Comparison of ENCODE assay signal across 9 mouse cellular contexts in the genomic region with DNA sequence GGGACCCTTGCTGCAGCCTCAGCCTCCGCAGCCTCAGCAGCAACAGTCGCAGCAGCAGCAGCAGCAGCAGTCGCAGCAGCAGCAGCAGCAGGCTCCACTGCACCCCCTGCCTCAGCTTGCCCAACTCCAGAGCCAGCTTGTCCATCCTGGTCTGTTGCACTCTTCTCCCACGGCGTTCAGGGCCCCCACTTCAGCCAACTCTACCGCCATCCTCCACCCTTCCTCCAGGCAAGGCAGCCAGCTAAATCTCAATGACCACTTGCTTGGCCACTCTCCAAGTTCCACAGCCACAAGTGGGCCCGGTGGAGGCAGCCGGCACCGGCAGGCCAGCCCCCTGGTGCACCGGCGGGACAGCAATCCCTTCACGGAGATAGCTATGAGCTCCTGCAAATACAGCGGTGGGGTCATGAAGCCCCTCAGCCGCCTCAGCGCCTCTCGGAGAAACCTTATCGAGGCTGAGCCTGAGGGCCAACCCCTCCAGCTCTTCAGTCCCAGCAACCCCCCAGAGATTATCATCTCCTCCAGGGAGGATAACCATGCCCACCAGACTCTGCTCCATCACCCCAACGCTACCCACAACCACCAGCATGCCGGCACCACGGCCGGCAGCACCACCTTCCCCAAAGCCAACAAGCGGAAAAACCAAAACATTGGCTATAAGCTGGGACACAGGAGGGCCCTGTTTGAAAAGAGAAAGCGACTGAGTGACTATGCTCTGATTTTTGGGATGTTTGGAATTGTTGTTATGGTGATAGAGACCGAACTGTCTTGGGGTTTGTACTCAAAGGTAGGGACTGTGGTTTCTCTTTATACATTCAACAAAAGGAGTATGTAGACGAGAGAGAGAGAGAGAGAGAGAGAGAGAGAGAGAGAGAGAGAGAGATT. TPM values are rescaled to one million over a fixed set of nuclear protein-coding genes. Genes with fewer than 3 reads are reported as not detected.
A peak's percentile ranks its signal among the peaks of the same experiment; 100 is the strongest.
DNase-seq lines count a peak whose midpoint lies in the region; ATAC-seq lines count a peak whose summit lies in the region.
"Had no signal": no experiment of that assay in that cellular context is flagged by ENCODE, and none has a peak within 500 bp of the region (broad histone marks: within the 10 kb centered on the region; RNA-seq: fewer than 3 reads in every experiment).

No protein-coding gene starts in this region.

- intact Hi-C loops in left cerebral cortex, postnatal 14 days (cut with DNase I) = loop anchor here (5.0 kb wide), 1 partner anchor 86 kb away; no protein-coding TSS in a partner anchor
- intact Hi-C loops in left cerebral cortex, postnatal 36 days (cut with DNase I) = loop anchor here (5.0 kb wide), 1 partner anchor 71 kb away; no protein-coding TSS in a partner anchor

- peaks cover 37% of the 10 kb centered on the region for H3K4me1 ChIP-seq in forebrain, embryonic 12.5 days
- peaks cover 9% of the 10 kb centered on the region for H3K4me1 ChIP-seq in hindbrain, embryonic 11.5 days (replicated peaks; ENCODE audit: control insufficient read depth, insufficient read depth, low read length)
- peaks cover 40% of the 10 kb centered on the region for H3K4me1 ChIP-seq in stomach, embryonic 15.5 days

- DNase-seq in left cerebral cortex, postnatal 14 days (ENCODE audit: low spot score in 2 of 2) = peak; percentile 39 to 44
- DNase-seq in left cerebral cortex, postnatal 36 days (ENCODE audit: low spot score in 2 of 2) = no peak
- peak; percentile 44 for DNase-seq in hindbrain, embryonic 11.5 days (ENCODE audit: low spot score)
- DNase-seq in layer of hippocampus, postnatal 10 days (ENCODE audit: low spot score in 2 of 2) = peak; percentile 60 to 69
- peak; percentile 78 for DNase-seq in lung, postnatal 36 days
- no peak for DNase-seq in urinary bladder, adult 18-20 months (ENCODE audit: low spot score in 2 of 2)

- H3K9me3 ChIP-seq in forebrain, embryonic 12.5 days = peaks cover 9% of the 10 kb centered on the region
- no peaks in the 10 kb centered on the region; the same call in 1 of the 2 replicates for H3K9me3 ChIP-seq in hindbrain, embryonic 11.5 days (ENCODE audit: control insufficient read depth, low read length)
- H3K9me3 ChIP-seq in stomach, embryonic 15.5 days = no peaks in the 10 kb centered on the region

- H3K27ac ChIP-seq in forebrain, embryonic 12.5 days = peak overlapping the region; percentile 56; the same call in 1 of the 2 replicates
- no peak overlapping the region for H3K27ac ChIP-seq in hindbrain, embryonic 11.5 days (ENCODE audit: low read depth, low read length)
- 0 out of 2 replicates have a peak overlapping the region, but pooled peaks have one; percentile 26 for H3K27ac ChIP-seq in stomach, embryonic 15.5 days

- ATAC-seq in forebrain, embryonic 12.5 days (ENCODE audit: low FRiP score) = peak; percentile 18
- no peak; the same call in 1 of the 2 replicates for ATAC-seq in hindbrain, embryonic 11.5 days (ENCODE audit: low FRiP score)
- no peak for ATAC-seq in stomach, embryonic 15.5 days (ENCODE audit: insufficient read depth, low FRiP score, low read depth)

- H3K27me3 ChIP-seq in forebrain, embryonic 12.5 days = peaks cover 45% of the 10 kb centered on the region
- H3K27me3 ChIP-seq in hindbrain, embryonic 11.5 days (ENCODE audit: control insufficient read depth, insufficient read depth, low read length) = peaks cover 12% of the 10 kb centered on the region
- H3K27me3 ChIP-seq in stomach, embryonic 15.5 days (replicated peaks) = 0 out of 2 replicates have a peak, but pooled peaks cover 3% of the 10 kb centered on the region

- 2% methylated on average over 25 of the region's 25 CpGs for WGBS in forebrain, embryonic 12.5 days
- WGBS in hindbrain, embryonic 11.5 days = 5% methylated on average over 25 of the region's 25 CpGs
- WGBS in stomach, embryonic 15.5 days = 3% methylated on average over 25 of the region's 25 CpGs

- H3K4me2 ChIP-seq in forebrain, embryonic 12.5 days = peak overlapping the region; percentile 98
- H3K4me2 ChIP-seq in hindbrain, embryonic 11.5 days (replicated peaks; ENCODE audit: low read depth, low read length) = peak overlapping the region; percentile 81
- H3K4me2 ChIP-seq in stomach, embryonic 15.5 days = peak overlapping the region; percentile 84

- no peaks in the 10 kb centered on the region for H3K36me3 ChIP-seq in forebrain, embryonic 12.5 days (replicated peaks)
- H3K36me3 ChIP-seq in hindbrain, embryonic 11.5 days (ENCODE audit: control insufficient read depth, insufficient read depth, low read length) = no peaks in the 10 kb centered on the region
- no peaks in the 10 kb centered on the region for H3K36me3 ChIP-seq in stomach, embryonic 15.5 days

- peak overlapping the region; percentile 68 for H3K9ac ChIP-seq in forebrain, embryonic 12.5 days
- H3K9ac ChIP-seq in hindbrain, embryonic 11.5 days (ENCODE audit: low read depth, low read length) = peak overlapping the region; percentile 40
- peak overlapping the region; percentile 8 for H3K9ac ChIP-seq in stomach, embryonic 15.5 days

- peak overlapping the region; percentile 46 for H3K4me3 ChIP-seq in forebrain, embryonic 12.5 days (replicated peaks)
- peak overlapping the region; percentile 37 for H3K4me3 ChIP-seq in hindbrain, embryonic 11.5 days (ENCODE audit: low read depth, low read length)
- H3K4me3 ChIP-seq in stomach, embryonic 15.5 days (replicated peaks) = peak overlapping the region; percentile 43

RNA-seq across cellular contexts. Expression of a gene that starts 0.9 kb away (rescaled TPM):
- 10 to 100 TPM; 21.7 to 22.3 TPM for total RNA-seq in left cerebral cortex, postnatal 14 days (2021)
- 10 to 100 TPM; 16.4 to 23.5 TPM for total RNA-seq in left cerebral cortex, postnatal 36 days (2021)
- polyA plus RNA-seq in forebrain, embryonic 12.5 days (2016; fragmentation: Nextera tagmentation; extraction: Ambion mirVana) = 2.0 and 2.3 TPM in 2 replicates
- 1.5 and 2.9 TPM in 2 replicates for polyA plus RNA-seq in hindbrain, embryonic 11.5 days (2014; fragmentation: Nextera tagmentation; extraction: Ambion mirVana)
- 10 to 100 TPM; 28.5 to 30.3 TPM for total RNA-seq in layer of hippocampus, postnatal 10 days (2021)
- polyA plus RNA-seq in stomach, embryonic 15.5 days (2015; fragmentation: Nextera tagmentation; extraction: Ambion mirVana) = 4.5 and 5.4 TPM in 2 replicates
- total RNA-seq: MEL had no signal

Comparison
In these comparisons a context has a peak if more than half of its experiments do, and no peak if none do; other contexts are left out.
1. DNase-seq: peak in left cerebral cortex, postnatal 14 days (2 of 2), hindbrain, embryonic 11.5 days (single experiment), layer of hippocampus, postnatal 10 days (2 of 2) and lung, postnatal 36 days (single experiment); none in left cerebral cortex, postnatal 36 days (0 of 2) and urinary bladder, adult 18-20 months (0 of 2).
2. H3K9ac ChIP-seq: peak in every context shown above with its lines; median percentile 68 in forebrain, embryonic 12.5 days; 40 in hindbrain, embryonic 11.5 days; 8 in stomach, embryonic 15.5 days.
3. Peak in every context shown above with its lines, with median percentiles within 50 percentile points of each other: H3K4me2 ChIP-seq and H3K4me3 ChIP-seq.